Mouse (Mus musculus): ENCODE results near the gene Soat1. TPM values are rescaled to one million over a fixed set of nuclear protein-coding genes. Genes with fewer than 3 reads are reported as not detected.

The Soat1 gene
- polyA plus RNA-seq, 1 experiment from 2014 or later, result 33.1 TPM

DNA sequence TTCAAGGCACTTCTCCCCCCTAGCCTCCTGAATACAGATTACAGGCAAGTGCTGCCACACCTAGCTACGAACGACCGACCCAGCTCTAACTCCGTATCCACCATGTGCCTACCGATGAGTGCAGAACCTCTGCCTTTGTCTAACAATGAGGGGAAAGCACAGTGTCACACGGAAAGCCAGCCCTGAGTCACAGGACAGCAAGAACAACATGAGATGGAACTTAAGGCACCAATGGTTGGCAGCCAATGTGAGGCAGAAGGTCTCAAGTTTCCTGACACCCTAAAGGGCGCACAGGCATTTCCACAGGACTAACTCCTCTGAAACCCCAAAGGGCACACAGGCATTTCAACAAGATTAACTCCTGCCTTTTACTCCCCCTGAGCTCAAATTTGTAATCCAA, 25.0 kb downstream of the Soat1 start:
- no peak overlapping the region for H3K4me2 ChIP-seq
- H3K4me3 ChIP-seq, result no peak overlapping the region
- H3K9ac ChIP-seq, result no peak overlapping the region
- peaks cover 3% of the 10 kb centered on the region; the same call in 1 of the 2 replicates for H3K4me1 ChIP-seq
- no peaks in the 10 kb centered on the region for H3K27me3 ChIP-seq (replicated peaks)
- no peak overlapping the region for H3K27ac ChIP-seq (replicated peaks)
- H3K9me3 ChIP-seq, result no peaks in the 10 kb centered on the region
- H3K36me3 ChIP-seq, result peaks cover 24% of the 10 kb centered on the region
- no peak for ATAC-seq (ENCODE audit: extremely low read depth, insufficient number of reproducible peaks, low FRiP score, low TSS enrichment)
- 81% methylated on average over 7 of the region's 7 CpGs for WGBS

DNA sequence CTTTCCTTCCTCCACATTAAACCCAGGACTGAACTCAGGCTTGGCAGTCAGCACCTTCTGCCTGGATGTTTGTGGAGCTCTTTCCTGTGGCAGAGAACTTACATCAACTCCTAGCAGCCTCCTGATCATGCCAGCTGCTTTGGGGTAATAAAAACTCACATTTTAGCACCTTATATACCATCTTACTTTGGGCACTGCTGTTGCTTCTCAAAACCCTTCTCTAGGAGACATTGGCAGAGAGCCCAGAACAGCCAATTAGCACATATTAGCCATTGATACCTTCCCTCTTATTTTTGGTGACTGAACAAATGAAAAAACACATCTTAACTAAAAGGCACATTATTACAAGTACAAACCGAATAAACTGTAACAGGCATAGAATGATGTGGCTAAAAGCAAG, 29.1 kb downstream of the Soat1 start:
- WGBS, result 81% methylated on average over 1 of the region's 1 CpGs
- no peak for ATAC-seq (ENCODE audit: extremely low read depth, insufficient number of reproducible peaks, low FRiP score, low TSS enrichment)
- Histone ChIP-seq H3K27me3 (replicated peaks) (no peaks in the 10 kb centered on the region), H3K4me2 (no peak overlapping the region), H3K36me3 (peaks cover 47% of the 10 kb centered on the region), H3K9ac (no peak overlapping the region), H3K27ac (replicated peaks) (no peak overlapping the region), H3K4me3 (no peak overlapping the region), H3K4me1 (no peaks in the 10 kb centered on the region), H3K9me3 (no peaks in the 10 kb centered on the region)

DNA sequence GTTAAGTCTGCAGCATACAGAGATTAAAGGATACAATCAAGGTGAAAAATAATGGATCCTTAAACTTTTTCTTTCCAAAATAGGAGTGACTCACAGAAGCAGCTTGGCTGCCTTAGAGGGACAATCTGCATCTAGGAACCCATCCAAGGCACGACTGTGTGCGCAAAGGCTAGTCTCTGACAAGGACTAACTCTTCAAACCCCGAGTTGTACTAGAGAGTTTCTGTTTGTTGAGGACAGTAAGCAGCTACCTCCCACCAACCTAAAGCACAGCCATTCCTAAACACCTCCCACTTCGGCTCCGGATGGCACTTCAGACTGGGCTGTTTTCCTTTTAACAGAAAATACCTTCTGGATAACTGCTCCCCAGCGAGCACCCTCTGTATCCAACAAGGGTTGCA, 31.4 kb downstream of the Soat1 start:
- Histone ChIP-seq H3K9ac (no peak overlapping the region), H3K27ac (replicated peaks) (no peak overlapping the region), H3K4me2 (no peak overlapping the region), H3K36me3 (peaks cover 69% of the 10 kb centered on the region), H3K9me3 (no peaks in the 10 kb centered on the region), H3K4me3 (no peak overlapping the region), H3K4me1 (no peaks in the 10 kb centered on the region), H3K27me3 (replicated peaks) (no peaks in the 10 kb centered on the region)
- ATAC-seq (ENCODE audit: extremely low read depth, insufficient number of reproducible peaks, low FRiP score, low TSS enrichment), result no peak
- 73% methylated on average over 6 of the region's 6 CpGs for WGBS

DNA sequence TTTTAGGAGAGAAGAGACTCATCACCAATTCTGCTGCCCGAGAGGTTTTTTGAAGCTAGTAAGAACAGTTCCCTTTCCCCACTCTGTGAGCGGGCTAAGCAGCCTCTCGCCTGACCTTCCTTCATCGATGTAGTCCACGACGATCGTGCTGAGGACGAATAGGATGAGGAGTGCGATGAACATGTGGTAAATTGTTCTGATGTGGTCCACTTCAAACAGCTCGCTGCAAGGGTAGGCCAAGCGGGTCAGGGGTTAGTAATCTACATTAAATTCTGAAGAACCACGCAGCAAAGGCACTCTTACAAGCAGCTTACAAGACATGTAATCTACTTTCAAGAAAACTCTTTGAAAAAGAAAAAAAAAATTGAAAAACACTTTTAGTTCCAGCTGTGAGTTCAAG, 31.9 kb downstream of the Soat1 start:
- H3K9ac ChIP-seq, result no peak overlapping the region
- no peak overlapping the region for H3K27ac ChIP-seq (replicated peaks)
- peaks cover 74% of the 10 kb centered on the region for H3K36me3 ChIP-seq
- ATAC-seq (ENCODE audit: extremely low read depth, insufficient number of reproducible peaks, low FRiP score, low TSS enrichment), result no peak
- 90% methylated on average over 12 of the region's 12 CpGs for WGBS
- H3K4me3 ChIP-seq, result no peak overlapping the region
- no peaks in the 10 kb centered on the region for H3K4me1 ChIP-seq
- no peaks in the 10 kb centered on the region for H3K27me3 ChIP-seq (replicated peaks)
- H3K4me2 ChIP-seq, result no peak overlapping the region
- H3K9me3 ChIP-seq, result no peaks in the 10 kb centered on the region

DNA sequence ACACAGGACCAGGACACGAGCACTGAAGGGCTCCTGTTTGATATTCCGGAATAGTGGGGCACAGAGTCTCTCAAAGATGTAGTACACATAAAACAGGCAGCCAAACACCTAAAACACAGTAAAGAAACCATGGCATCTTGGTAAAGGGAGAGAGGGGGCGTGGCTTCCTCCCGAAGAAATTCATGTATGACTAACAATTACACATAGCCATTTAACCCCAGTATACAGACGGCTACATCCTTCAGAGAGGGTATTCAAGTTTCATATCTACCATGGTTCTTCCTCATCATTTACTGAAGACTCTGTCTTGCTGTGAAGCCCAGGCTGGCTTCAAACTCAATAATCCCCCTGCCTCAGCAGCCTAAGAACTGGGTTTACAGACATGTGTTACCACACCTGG, 36.4 kb downstream of the Soat1 start:
- no peak overlapping the region for H3K4me3 ChIP-seq
- H3K4me1 ChIP-seq, result no peaks in the 10 kb centered on the region
- no peak overlapping the region for H3K4me2 ChIP-seq
- H3K9ac ChIP-seq, result no peak overlapping the region
- H3K27me3 ChIP-seq (replicated peaks), result no peaks in the 10 kb centered on the region
- 91% methylated on average over 5 of the region's 5 CpGs for WGBS
- H3K27ac ChIP-seq (replicated peaks), result no peak overlapping the region
- H3K9me3 ChIP-seq, result no peaks in the 10 kb centered on the region
- no peak for ATAC-seq (ENCODE audit: extremely low read depth, insufficient number of reproducible peaks, low FRiP score, low TSS enrichment)
- peaks cover 93% of the 10 kb centered on the region for H3K36me3 ChIP-seq

DNA sequence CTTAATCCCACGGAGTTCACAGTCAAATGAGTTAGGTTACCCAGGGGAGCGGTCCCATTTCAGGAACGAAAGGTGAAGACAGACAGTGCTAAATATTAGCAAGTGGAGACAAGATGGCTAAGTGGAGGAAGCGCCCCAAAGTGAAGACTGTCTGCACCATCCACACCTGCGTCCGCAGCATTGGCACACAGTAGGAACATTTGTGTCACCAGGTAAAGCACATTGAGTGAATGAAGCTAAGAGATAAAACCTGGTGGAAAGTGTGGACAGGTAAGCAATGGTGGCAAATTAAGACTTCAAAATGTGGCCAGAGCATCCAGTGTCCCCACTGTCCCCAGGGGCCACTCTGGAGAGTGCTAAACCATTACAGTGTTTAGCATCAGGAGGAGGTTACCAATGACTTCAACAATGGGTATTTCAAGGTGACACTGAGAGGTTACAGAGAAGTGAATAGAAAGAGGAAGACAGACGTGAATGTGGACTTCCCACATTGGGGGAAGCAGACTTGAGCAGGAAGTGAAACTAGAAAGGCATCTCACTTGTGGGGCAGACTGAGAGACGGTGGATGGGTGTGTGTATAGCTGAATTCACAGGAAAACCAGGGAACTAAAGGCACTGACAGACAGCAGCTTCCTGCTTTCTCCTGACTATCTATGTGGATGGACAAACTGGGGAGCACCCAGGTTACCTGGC, 37.0 kb downstream of the Soat1 start:
- WGBS, result 87% methylated on average over 8 of the region's 8 CpGs
- H3K4me1 ChIP-seq, result no peaks in the 10 kb centered on the region
- H3K4me3 ChIP-seq, result no peak overlapping the region
- no peak overlapping the region for H3K27ac ChIP-seq (replicated peaks)
- no peaks in the 10 kb centered on the region for H3K9me3 ChIP-seq
- no peak overlapping the region for H3K9ac ChIP-seq
- H3K27me3 ChIP-seq (replicated peaks), result no peaks in the 10 kb centered on the region
- H3K4me2 ChIP-seq, result no peak overlapping the region
- peaks cover 94% of the 10 kb centered on the region for H3K36me3 ChIP-seq
- no peak for ATAC-seq (ENCODE audit: extremely low read depth, insufficient number of reproducible peaks, low FRiP score, low TSS enrichment)

DNA sequence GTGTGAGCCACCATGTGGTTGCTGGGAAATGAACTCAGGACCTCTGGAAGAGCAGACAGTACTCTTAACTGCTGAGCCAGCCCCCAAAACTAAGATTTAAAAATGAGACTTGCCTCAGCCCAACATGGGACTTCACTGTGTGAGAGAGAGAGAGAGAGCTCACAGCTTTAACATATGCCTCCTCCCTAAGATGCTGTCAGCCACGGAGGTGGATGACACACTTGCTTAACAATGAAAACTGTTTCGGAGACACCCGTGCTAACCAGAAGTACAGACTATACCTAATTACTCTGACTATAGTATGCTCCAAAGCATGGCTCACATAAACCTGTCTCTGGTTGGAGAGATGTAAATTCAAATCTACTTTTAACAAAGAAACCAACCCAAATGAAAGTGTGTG, 40.6 kb downstream of the Soat1 start:
- 88% methylated on average over 3 of the region's 3 CpGs for WGBS
- Histone ChIP-seq H3K4me1 (no peaks in the 10 kb centered on the region), H3K9me3 (no peaks in the 10 kb centered on the region), H3K36me3 (peaks cover 95% of the 10 kb centered on the region), H3K9ac (no peak overlapping the region), H3K27me3 (replicated peaks) (no peaks in the 10 kb centered on the region), H3K27ac (replicated peaks) (no peak overlapping the region), H3K4me2 (no peak overlapping the region), H3K4me3 (no peak overlapping the region)
- no peak; the same call in 1 of the 2 replicates for ATAC-seq (ENCODE audit: extremely low read depth, insufficient number of reproducible peaks, low FRiP score, low TSS enrichment)

DNA sequence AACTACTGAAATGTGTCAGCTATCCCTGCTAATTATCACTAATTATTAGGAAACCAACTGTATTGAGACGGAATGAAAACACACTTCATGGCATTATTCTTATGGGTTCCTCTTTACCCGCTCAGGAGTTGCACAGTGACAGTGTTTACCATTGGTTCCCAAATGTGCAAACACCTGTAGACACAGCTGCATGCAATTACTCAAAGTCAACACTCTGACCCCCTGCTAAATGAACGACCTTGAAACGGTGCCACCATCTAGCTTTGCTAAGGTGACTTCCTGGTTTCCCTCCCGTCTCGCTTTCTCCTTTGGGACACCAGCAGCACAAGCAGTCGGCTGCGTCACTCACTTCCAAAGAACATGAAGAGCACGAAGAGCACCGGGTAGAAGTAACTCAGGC, 41.6 kb downstream of the Soat1 start:
- Histone ChIP-seq H3K36me3 (peaks cover 88% of the 10 kb centered on the region), H3K9ac (no peak overlapping the region), H3K27ac (replicated peaks) (no peak overlapping the region), H3K4me3 (no peak overlapping the region), H3K9me3 (no peaks in the 10 kb centered on the region), H3K27me3 (replicated peaks) (no peaks in the 10 kb centered on the region), H3K4me1 (no peaks in the 10 kb centered on the region), H3K4me2 (no peak overlapping the region)
- no peak for ATAC-seq (ENCODE audit: extremely low read depth, insufficient number of reproducible peaks, low FRiP score, low TSS enrichment)
- 81% methylated on average over 10 of the region's 10 CpGs for WGBS

DNA sequence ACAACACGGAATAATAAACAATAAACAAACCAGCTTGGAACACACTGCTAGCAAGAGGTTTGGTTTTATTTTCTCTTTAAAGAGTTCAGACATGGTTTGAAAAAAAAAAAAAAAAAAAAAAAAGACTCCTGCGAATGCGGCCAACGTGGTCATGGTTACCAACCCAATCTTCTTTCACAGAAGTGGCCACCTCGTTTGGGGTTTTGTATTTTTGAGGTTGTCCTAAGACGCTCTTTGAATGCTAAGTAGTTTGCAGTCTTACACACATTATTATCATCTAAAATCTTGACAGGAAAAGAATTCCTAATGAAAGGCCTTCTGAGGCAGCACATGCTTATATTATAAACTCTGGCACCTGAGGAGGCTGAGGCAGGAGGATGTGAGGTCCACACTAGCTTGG, 45.7 kb downstream of the Soat1 start:
- Histone ChIP-seq H3K36me3 (peaks cover 59% of the 10 kb centered on the region), H3K9me3 (no peaks in the 10 kb centered on the region), H3K27me3 (replicated peaks) (no peaks in the 10 kb centered on the region), H3K27ac (replicated peaks) (no peak overlapping the region), H3K4me1 (no peaks in the 10 kb centered on the region), H3K9ac (no peak overlapping the region), H3K4me2 (no peak overlapping the region), H3K4me3 (no peak overlapping the region)
- no peak for ATAC-seq (ENCODE audit: extremely low read depth, insufficient number of reproducible peaks, low FRiP score, low TSS enrichment)
- 84% methylated on average over 6 of the region's 6 CpGs for WGBS

DNA sequence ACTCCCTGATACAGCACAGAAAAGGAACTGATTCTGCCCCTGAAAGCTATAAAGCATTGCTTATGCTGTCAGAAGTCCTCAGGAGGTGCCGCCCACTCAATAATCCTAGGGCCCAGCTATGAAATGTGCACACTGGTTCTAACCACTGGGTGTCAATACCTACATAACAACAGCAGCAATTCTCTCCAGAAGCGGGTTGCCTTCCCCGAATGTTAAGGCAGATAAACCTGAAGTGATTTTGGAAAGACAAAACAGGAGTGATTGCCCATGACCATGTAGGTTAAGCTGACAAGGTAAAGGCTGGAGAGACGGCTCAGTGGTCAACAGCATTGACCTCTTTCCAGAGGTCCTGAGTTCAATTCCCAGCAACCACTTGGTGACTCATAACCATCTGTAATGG, 48.4 kb downstream of the Soat1 start:
- Histone ChIP-seq H3K4me1 (peaks cover 5% of the 10 kb centered on the region), H3K9ac (no peak overlapping the region), H3K27me3 (replicated peaks) (no peaks in the 10 kb centered on the region), H3K9me3 (no peaks in the 10 kb centered on the region), H3K27ac (replicated peaks) (no peak overlapping the region), H3K4me2 (no peak overlapping the region), H3K36me3 (peaks cover 34% of the 10 kb centered on the region), H3K4me3 (no peak overlapping the region)
- WGBS, result 88% methylated on average over 4 of the region's 4 CpGs
- no peak for ATAC-seq (ENCODE audit: extremely low read depth, insufficient number of reproducible peaks, low FRiP score, low TSS enrichment)

DNA sequence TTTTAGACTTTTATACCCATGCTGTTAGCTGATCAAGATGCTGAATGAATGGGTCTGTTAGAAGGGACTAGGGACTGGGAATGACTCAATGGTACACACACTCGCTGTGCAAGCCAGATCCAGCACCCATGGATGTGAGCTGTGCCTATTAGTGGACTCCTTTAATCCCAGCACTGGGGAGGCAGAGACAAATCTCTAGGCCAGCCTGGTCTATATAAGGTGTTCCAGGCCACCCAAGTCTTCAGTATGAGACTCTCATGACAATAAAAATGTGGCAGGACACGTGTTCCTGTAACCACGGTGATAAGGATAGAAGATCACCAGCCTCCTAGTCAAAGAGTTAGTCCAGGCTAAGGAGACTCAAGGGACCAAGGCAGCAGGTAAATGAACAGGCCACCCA, 50.1 kb downstream of the Soat1 start:
- Histone ChIP-seq H3K4me3 (no peak overlapping the region), H3K4me1 (peaks cover 9% of the 10 kb centered on the region), H3K36me3 (peaks cover 18% of the 10 kb centered on the region), H3K27ac (replicated peaks) (no peak overlapping the region), H3K9me3 (no peaks in the 10 kb centered on the region), H3K27me3 (replicated peaks) (no peaks in the 10 kb centered on the region), H3K4me2 (no peak overlapping the region), H3K9ac (no peak overlapping the region)
- WGBS, result 86% methylated on average over 3 of the region's 3 CpGs
- no peak for ATAC-seq (ENCODE audit: extremely low read depth, insufficient number of reproducible peaks, low FRiP score, low TSS enrichment)

DNA sequence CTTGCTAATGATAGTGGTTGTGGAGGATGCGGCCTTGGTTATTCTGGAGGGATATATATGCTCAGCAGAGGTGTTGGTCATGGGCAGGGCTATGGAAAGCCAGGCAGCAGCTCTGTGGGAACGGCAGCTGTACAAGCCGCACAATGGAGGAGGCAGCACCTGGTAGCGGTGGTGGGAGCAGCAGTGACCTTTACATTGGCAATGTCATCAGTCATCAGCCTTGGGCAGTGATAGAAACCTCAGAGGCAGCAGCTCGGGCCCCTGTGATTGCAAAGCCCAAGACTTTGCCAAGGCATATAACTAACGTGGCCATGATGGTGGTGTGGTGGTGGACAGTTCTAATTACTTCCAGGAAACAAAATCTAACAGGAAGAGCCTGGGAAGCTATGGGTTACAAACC, 50.6 kb downstream of the Soat1 start:
- H3K36me3 ChIP-seq, result peaks cover 12% of the 10 kb centered on the region
- H3K9ac ChIP-seq, result no peak overlapping the region
- no peak overlapping the region for H3K4me2 ChIP-seq
- 84% methylated on average over 6 of the region's 6 CpGs for WGBS
- no peak overlapping the region for H3K27ac ChIP-seq (replicated peaks)
- peaks cover 9% of the 10 kb centered on the region for H3K4me1 ChIP-seq
- ATAC-seq (ENCODE audit: extremely low read depth, insufficient number of reproducible peaks, low FRiP score, low TSS enrichment), result no peak
- no peaks in the 10 kb centered on the region for H3K27me3 ChIP-seq (replicated peaks)
- H3K4me3 ChIP-seq, result no peak overlapping the region
- H3K9me3 ChIP-seq, result no peaks in the 10 kb centered on the region

Data from heart, embryonic 13.5 days (tissue).